Mouse (Mus musculus) E14TG2a.4 (cell line): Measurements from ENCODE around the gene Fam69b.

Source experiments
- CTCF ChIP-seq: conservative IDR thresholded peaks from 2 replicates; pipeline ENCODE4 v1.5.1; 2014; ENCODE audit warnings: low read length
- NANOG ChIP-seq: IDR thresholded peaks from 2 replicates; pipeline ENCODE4 v1.6.1; 2014; ENCODE audit warnings: borderline replicate concordance, low read length, mixed read lengths
- POU5F1 ChIP-seq: IDR thresholded peaks from 2 replicates; pipeline ENCODE4 v1.6.1; 2014; ENCODE audit warnings: low read length, borderline replicate concordance

- no peak for TF ChIP-seq CTCF
- TF ChIP-seq POU5F1 = no peak
- TF ChIP-seq NANOG = no peak
Measured at GRCm38 (mm10) chr2:26583640-26584039, 44.6 kb upstream of the Fam69b start.
